Mouse (Mus musculus) lung, postnatal 0 days (tissue): Measurements from ENCODE around the gene Srek1ip1.

Source experiments
- CTCF ChIP-seq: IDR thresholded peaks from 2 replicates; pipeline ENCODE4 v1.5.1; 2016; ENCODE audit warnings: antibody characterized with exemption, mild to moderate bottlenecking
- EP300 ChIP-seq: IDR thresholded peaks from 2 replicates; pipeline ENCODE4 v1.6.1; 2016; ENCODE audit warnings: antibody characterized with exemption, mild to moderate bottlenecking, control low read depth

DNA sequence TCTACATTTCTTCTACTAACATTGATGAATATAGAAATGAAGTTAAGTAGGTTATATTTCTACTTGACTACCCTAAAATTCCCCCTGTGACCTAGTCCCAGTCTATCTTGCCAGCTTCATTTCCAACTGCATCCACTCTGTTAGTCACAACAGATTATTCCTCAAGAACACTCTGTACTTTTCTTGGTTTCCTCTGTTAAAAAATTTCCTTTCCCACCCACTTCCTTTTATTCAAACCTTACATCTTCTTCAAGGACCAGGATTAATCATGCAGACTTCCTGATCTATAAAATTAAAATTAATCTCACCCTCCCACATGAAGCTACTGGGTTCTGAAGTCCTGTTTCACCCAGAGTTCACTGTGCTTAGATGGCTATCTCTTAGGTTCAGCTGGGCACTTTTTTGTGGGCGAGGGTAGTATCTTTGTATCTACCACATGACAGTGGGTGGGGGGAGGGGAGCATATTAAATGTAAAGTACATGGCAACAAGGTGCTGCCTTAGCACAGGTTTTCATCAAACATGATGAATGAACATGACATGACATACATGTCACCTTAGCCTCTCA is 13.1 kb upstream of the Srek1ip1 start:
- TF ChIP-seq EP300 = peak; percentile 92
- TF ChIP-seq CTCF = no peak
